Mouse (Mus musculus) layer of hippocampus, adult 9-11 months (tissue): ENCODE measurements at regions not wholly inside any gene's neighbourhood (a gene's known extent, or its start where the extent isn't known, plus 50 kb on each side); places are given as distances from the start of the nearest gene placed in this dataset.

Experiments used
- DNase-seq: peaks from one replicate; pipeline ENCODE4 v3.0.0; 2022

DNA sequence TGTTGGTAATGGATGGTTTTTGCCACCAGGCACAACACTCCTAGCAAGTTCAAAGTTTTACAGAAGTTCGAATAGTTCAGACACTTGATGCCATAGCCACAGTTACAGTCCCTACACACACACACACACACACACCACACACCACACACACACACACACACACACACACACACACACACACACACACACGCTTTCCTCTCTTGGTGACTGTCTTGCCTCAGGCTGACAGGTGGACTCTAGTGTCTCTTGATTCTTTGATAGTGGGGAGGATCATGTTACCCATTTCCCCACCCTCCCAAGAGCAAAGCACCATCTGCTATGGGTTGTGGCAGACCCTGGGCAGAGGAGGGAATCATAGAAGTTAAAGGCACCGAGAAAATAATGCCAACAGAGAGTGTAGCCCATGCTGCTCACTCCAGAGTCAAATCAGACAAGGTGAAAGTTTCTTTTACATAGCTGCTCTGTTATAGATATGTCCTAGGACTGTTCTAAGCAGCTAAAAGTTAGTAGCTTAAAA, 75.9 kb downstream of the Klhl25 start:
- no peak for DNase-seq

DNA sequence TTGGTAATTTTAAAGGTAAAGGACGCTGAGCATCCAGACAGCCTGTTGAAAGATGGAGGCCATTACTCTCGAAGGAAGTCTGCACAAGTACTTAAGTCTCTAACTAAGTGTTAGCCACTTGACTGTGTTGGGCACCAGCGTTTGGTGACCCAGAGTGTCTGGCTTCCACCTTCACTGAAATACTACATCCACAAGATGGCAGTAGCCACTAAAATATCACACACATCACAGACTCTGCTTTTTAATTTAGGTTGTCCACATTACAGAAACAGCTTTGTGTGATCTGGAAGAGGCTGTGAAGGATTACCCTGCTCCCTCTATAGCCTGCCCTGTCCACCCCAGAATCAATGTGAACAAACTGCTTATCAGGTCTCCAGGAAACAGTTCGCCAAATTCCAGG, 79.4 kb downstream of the Klhl25 start:
- peak; percentile 34 for DNase-seq

DNA sequence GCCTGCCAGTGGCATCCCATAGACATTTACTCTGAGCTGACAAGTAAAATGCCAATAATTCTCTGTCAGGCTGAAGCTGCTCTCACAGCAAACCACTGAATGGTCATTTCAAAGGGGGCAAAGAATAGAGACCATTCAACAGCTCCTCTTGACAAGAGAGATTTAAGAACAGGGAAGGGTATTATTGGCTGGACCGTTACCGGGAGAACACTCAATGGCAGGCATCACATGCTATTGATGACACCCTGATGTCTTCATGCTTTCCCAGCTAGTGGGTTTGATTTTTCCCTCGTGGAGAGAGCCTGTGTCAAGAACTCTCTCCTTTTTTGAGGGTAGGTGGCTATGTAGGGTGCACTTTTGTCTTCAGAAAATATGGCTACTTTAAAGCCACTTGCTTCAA, 95.7 kb downstream of the Klhl25 start:
- DNase-seq, result no peak

DNA sequence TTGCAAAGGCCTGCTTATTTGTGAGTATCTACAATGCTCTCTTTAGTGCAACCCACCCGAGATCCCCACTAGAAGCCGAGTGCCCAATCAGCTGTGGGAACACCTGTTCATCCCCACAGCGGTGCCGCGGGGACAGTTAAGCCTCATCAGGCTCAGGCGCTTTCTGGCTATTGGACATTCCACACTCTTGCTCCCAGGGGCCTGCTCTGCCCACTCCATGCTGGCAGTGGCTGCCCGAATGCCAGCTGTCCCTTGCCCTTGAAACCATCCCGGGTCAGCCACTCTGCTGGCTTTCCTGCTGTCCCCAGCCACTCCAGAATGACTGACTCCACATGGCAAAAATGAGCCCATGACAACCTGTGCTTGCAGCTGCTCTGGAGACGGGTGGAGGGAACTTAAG, 107.6 kb downstream of the Klhl25 start:
- DNase-seq, result no peak

DNA sequence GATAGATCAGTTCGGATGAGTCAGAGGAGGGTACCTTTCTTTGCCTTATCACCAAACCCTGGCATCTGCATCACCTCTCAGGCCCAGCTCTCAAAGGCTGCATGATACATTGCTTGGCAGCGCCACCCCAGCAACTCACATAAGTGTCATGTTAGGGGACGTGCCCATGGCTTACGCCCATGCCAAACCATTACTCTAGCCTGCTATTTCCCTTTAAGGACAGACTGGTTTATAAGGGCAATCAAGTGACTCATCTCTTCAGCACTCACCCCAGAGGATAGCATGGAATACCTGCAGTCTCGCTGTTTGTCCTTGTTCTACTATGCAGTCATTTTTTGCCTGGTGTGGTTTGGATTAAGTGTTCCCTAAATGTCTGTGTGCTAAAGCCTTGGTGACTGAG, 109.3 kb downstream of the Klhl25 start:
- no peak for DNase-seq

DNA sequence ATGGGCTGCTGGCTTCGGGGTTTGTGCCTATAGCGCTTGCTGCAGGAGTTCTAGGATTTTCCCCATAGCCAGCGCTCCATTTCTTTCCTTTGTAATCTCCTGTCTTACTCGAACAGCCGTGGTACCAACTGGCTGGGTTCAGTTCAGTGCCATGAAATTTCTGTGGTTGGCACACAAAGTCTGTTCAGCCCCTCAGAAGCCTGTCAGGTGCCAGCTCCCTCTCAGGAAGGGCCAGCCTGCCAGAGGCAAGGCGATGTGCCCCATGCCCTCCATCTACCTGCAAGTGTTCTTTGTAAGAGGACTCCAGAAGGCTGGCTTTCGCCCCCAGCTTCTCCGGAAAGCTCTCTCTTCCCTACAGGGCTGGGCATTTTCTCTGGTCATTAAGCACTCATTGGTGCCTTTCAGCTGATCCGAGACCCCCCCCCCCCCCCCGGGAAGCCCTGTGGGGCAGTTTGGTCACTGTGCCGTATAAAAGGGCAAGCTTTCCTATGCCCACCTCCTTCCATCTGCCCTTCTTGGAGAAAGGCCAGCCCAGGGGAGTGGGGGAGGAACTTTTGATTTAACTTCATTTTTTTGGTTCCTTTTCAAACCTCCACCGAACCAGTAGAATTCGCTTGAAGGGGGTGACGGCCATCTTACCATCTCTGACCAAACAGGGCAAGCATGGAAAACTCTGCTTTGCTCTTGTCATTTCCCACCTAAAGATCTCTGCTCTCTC, 112.0 kb downstream of the Klhl25 start:
- DNase-seq, result peak; percentile 20

DNA sequence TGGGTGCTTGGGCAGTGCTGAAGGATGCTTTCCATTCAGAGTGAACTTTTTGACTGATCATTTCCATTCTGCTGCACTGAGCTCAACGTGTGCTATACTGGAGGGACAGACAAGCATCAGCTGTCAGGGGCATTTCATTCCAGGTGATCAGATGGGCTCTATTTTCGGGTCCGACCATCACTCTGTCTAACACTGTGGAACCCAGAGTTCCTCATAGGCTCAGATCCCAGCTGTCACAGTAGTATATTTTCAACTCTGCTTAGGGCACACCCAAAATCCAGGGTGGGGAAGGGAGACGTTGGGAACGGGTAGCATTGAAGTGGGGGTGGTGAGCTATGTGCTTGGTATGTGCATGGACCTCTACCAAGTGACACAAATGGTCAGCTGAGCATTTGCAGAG, 120.1 kb downstream of the Klhl25 start:
- DNase-seq, result no peak

DNA sequence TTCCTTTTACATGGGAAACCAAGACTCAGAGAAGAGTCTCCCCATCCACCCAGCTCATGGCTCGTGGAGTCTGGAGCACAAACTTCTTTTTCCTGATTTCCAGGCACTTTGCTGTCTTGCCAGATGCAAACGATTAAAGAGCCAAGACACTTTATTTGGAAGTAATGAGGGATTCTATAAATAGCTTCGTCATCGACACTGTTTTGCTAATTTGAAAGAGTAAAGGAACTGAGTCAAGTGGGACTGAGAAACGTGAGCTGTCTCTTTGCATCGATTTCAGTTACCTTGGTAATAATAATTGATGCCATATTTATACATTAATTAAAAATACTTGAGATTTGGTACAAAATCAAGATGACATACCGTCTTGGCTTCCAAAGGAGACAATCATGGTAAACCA, 122.8 kb downstream of the Klhl25 start:
- peak; percentile 1 for DNase-seq

DNA sequence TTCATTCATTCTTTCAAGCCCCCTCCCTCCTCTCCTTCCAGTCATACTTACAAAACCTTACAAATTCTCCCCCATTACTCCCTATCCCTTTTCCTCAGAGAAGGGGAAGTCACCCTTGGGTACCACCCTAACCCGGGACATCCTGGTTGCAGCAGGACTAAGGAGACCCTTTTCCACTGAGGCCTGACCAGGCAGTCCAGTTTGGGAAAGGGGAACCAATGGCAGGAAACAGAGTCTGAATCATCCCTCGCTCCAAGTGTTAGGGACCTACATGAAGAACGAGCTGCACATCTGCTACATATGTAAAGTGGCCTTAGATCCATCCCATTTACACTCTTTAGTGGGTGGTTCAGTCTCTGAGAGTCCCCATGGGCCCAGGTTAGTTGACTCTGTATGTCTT, 123.6 kb downstream of the Klhl25 start:
- DNase-seq, result no peak

DNA sequence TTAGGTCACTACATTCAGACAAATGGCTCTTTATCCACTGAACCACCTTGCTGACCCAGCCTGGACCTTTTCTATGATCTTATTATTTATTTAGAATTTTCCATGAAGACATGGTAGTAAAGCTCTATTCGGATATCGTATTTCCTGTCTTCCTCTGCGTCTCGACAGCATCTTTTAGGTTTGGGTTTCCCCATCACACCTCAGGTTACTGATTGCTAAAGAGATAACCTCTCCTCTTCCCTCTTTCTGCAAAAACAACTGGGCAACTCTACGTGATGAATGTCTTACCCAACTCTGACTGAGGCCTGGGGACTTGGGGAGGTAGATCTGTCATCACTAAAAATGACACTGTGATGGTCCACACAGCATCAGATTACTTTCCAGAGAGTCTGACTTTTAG, 133.4 kb downstream of the Klhl25 start:
- no peak for DNase-seq

DNA sequence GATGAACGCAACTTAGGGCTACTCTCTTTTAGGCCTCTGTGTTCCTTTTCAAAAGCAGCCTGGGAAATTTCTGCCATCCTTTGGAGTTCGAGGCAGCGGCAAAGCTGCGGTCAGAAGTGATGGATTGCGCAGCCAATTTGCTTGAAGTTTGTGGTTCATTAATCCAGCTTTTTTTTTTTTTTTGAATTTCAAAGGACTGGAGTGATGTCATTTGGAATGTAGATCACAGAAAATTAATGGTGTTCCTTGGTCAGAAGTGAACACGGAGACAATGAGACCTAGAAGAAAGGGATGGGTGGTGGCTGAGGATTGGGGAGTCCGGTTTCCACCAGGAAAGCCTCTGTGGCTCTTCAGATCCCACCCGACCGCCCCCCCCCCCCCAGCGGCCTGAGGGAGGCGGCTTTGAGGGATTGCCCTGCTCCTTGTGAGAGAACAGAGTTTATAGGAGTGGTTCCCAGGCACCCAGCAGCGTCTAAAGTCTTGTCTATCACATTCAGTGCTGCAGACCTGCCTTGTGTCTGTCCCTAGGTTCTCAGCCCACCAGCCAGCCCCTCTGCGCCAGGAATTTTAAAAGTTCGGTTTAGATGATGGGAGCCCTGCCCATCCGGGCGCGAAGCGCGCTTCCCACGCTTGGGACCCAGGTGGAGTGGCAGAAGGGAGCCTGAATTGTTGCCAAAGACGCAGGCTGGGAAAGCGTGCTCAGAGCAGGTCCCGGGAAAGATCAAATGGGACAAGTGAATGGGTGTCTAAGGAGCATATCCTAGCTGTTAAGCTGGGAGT, 135.1 kb downstream of the Klhl25 start:
- peak; percentile 74 for DNase-seq

DNA sequence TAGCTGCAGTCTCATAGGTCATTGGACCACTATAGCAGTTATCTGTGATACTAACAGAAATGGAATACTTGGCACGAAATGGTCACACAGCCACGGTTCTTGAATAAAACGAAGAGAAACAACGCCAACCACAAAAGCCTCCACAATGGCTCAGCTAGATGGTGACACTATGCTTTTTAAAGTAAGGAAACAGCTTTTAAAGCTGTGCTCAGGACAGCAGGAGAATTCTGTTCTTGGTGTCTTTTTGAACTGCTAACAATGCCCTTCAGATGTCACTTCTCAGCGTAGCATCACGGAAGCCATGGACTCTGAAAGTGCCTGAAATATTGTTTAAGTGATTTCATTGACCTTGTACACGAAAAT, 135.7 kb downstream of the Klhl25 start:
- no peak for DNase-seq

DNA sequence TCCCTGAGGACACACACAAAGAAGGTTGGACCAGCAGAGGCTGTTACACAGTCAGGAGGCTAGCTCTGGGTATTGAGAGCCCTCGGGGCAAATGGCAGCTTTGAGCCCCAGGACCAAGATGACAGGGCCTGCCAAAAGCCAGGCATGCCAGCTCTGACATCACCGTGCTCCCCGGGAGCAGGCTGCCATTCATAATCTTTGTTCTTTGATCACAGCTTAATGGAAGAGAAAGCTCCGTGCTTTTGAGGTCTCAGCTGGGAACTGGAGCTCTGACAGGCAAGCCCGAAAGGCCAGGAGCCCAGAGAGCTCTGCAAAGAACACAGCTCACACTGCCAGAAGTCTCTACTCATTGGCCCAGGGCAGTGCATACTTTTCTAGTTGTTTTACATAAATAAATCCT, 150.7 kb downstream of the Klhl25 start:
- DNase-seq, result peak; percentile 28

DNA sequence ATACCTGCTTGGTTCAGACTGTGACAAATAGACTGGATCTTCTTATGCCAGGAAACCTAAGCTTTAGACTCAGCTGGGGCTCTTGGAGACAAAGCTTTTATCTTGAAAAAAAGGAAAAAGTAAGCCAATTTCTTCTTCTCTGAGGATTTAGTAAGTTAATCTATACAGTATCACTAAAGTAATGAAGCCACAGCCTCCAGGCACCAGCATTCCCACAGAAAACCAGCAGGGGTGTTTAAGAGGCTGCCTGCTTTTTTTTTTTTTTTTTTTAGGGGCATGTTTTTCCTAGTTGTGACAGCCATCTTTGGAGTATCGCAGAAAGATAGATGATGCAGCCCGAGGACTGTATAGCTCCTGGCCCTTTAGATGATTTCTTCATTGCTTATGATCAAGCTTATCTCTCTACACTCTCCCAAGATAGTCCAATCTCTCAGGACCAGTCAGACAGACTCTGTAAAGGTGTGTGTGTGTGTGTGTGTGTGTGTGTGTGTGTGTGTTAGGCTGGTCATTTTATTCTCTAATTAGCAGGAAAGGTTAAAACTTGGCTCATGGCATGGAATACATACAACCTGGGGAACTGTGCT, 151.3 kb downstream of the Klhl25 start:
- no peak for DNase-seq

DNA sequence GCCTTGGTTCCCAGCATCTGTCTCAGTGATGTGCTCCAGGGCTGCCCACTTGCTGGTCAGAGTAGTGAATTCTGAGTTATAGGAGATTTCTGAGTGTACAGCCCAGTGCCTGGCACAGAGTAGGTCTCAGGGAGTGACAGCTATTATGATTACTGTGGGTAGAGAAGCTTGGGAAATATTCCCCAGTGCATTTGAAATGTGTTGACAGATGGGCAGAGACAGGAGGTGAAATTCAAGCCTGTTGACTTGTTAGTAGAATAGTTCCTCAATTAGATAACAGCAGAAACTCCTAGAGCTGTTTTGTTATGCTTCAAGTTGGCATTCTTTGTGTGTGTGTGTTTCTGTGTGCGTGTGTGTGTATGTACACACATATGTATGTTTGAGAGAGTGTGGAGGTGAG, 152.9 kb downstream of the Klhl25 start:
- peak; percentile 33 for DNase-seq

DNA sequence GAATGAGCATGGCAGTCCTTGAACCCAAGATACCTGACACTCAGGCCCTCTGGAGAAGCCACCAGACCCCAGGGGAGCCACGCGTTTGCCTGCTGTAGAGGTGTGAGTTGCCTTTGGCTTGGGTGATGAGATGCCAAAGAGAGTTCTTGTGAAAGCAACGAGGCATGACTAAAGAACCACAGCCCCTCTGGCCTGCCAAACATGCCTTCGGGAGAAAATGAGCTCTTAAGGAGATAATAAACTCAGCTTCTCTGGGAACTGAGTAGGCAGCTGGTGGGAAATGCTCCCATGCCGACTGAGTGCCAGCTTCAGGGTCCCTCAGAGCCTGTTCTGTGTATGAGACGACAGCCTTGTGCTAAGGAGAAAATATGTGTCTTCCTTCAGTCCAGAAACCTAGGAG, 160.1 kb downstream of the Klhl25 start:
- no peak for DNase-seq

DNA sequence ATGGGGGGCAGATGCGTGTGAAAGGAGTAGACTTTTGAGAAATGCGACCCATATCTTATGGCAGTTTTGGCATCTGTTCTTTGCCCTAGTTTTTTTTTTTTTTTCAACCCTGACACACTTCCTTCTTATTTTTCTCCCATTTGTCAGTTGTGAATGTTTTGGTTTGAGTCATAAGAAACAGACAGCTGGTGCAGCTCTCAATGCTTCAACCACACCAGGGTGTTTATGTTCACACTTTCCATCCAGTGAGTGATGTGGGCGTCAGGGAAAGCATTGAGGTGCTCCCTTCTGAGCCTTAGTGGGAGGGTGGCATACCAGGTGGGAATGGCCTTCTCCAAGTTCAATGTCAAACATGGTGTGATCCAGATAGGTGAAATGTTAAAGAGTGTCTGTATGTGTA, 181.9 kb upstream of the Agbl1 start:
- peak; percentile 50 for DNase-seq

DNA sequence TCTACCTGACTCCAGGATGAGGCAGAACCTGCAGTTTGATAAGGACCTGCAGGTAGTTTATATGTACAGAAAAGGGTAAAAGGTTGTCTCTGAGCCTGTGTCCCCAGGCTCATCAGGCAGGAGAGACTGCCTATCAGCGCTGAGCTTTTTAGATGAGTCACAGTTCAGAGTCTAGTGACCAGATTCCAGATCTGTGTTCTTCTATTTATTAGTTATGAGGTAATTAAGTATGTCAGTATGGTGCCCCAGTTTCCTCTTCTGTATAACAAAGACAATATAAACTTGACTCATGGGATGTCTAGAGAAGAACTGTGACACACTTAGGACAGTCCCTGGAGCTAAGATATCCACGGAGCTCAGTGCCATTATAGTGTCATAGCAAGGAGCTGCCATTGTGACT, 180.3 kb upstream of the Agbl1 start:
- no peak for DNase-seq

DNA sequence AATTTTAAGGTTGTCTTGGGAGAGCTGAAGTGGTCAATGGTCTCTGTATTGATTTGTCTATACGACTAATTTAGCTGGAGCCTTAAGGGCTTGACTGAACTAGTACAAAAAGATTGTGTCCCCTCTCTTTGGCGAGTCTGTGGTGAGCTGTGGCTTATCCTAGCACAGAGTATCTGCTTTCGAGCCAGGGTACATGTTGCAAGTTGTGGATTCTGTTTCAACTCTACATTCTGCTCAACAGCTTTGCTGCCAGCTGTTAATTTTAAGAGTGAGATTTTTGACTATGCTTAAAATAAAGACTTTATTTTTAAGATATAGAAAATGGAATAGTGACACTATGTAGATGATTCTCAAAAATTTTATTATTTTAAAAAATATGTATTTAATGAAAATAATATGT, 175.8 kb upstream of the Agbl1 start:
- peak; percentile 52 for DNase-seq

DNA sequence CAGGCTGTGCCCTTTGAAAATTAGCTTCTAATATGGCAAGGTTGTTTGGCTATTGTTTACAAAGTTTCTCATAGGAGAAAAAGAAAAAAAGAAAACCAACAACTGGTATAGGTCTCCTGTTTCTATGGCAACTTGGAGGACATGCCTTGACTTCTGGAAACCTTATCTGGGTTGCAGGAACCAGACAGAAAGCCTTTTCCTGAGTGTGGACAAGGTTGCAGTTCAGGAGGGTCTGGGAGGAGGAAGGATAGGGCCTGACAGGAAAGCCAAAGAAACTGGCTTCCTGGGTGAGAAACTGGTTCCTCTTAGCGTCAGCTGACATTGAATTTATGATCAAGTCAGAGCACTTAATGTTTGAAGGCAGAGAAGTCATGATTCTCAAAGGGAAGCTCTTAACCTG, 130.5 kb upstream of the Agbl1 start:
- DNase-seq, result no peak

DNA sequence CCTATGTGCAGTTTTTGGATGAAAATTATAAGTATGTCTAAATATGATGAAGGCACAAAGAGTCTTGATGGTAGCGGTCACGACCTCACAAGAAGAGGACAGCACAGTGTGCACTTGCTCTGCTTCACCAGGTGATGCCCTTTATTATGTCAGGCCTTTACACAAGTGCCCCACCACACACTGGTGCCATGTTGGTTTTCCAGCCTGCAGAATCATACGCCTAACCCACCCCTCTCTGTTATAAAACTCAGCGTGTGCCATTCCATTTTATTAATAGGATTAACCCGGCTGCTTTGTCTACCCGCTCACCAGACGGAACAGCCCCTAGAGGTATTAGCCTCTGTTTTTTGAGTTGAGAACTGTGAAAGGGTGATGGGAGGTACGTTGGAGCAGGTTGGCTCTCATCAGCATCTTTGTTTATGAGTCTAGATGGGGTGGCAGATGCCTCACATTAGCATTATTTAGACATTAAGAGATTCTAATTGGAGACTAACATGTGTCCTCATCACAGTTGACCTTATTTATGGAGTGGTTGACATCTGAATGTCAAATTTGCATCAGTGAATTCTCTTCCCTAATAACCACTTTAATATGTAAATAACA, 108.3 kb upstream of the Agbl1 start:
- DNase-seq, result no peak

DNA sequence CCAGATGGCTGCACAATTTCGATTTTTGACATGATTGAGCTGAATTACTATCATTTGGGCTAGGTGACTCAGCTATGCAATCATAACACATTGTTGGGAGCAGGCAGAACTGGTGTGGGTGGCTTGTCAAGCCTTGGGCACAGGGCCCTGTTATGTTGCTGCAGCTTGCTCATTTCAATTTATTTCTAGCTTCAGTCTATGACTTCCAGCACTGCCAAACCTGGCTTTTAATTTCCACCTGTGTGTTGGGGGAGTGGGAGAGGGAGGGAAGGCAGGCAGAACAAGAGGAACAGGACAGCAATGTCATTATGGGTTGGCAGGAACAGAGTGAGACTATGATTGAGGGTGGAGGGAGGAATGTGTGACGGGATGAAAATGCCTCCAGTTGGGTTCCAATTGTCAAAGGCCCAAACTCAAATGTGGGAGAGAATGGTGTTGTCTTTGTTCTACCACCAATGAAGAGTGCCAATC, 102.0 kb upstream of the Agbl1 start:
- peak; percentile 92 for DNase-seq

DNA sequence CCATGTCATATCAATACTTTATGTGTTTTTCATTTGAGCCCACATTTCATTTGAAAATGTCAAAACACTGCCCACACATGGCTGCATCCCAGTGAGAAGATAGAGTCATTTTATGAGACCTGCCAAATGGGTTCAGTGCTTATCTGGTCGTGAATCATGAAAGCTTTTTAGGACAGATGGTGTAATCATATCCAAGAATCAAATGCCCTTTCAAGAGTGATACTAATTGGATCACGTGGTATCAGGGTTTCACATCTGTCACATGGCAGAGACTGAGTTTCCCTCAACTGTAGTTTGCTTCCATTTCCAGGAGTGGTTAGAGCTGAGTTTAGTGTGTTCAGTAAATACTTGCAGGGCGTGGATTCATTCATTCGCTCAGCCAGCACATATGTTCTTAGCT, 87.2 kb upstream of the Agbl1 start:
- DNase-seq, result peak; percentile 78

DNA sequence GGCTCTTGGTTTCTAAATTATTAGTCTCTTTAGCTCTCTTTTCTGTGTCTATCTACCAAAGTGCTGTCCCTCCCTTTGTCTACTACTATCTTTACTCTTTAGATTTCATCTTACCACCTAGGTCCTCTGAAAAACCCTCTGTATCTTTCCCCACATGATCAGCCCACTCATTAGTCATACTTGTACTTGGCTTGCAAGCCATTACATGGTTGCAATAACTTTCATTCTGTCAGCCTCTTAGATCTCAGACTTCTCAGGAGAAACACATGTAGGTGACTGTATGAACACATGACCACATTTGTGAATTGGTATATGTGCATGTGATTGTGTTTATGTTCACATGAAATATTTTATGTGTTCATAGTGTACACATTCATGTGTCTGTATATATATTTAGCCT, 83.3 kb upstream of the Agbl1 start:
- no peak for DNase-seq
